Mouse (Mus musculus) heart, adult 2 months (tissue): ENCODE data around the gene Hist1h4c. TPM values are rescaled to one million over a fixed set of nuclear protein-coding genes. Genes with fewer than 3 reads are reported as not detected.

ENCODE experiments used
- DNase-seq, 2 experiments: peaks; one replicate each; pipeline ENCODE4 v3.0.0; 2021
- H3K27ac ChIP-seq: fragments of 200-600 bp; 2 replicates; pipeline ENCODE4 v1.8.1; 2022
- H3K27me3 ChIP-seq: fragments of 200-500 bp; 2 replicates; pipeline ENCODE4 v1.6.1; 2012; ENCODE audit warnings: mild to moderate bottlenecking, low read length, inconsistent platforms, mixed read lengths; ENCODE audit not compliant: control insufficient read depth, insufficient read depth
- H3K36me3 ChIP-seq: fragments of 200-500 bp; 2 replicates; pipeline ENCODE4 v1.6.1; 2012; ENCODE audit warnings: low read length, inconsistent platforms; ENCODE audit not compliant: control insufficient read depth, insufficient read depth
- H3K4me1 ChIP-seq: fragments of 200-500 bp; 2 replicates; pipeline ENCODE4 v1.6.1; 2011; ENCODE audit warnings: low read length; ENCODE audit not compliant: control insufficient read depth, insufficient read depth
- H3K4me3 ChIP-seq: fragments of 200-600 bp; 2 replicates; pipeline ENCODE4 v1.8.1; 2022
- H3K79me2 ChIP-seq: fragments of 200-500 bp; replicated peaks from 2 replicates; pipeline ENCODE4 v1.6.1; 2012; ENCODE audit warnings: mild to moderate bottlenecking, inconsistent platforms, low read length, moderate library complexity, mixed read lengths; ENCODE audit not compliant: control insufficient read depth, insufficient read depth
- H3K9ac ChIP-seq: fragments of 200-500 bp; 2 replicates; pipeline ENCODE4 v1.6.1; 2012; ENCODE audit warnings: low read depth, mild to moderate bottlenecking, control low read depth, inconsistent platforms, low read length, mixed read lengths
- CTCF ChIP-seq: fragments of 200-600 bp; IDR thresholded peaks from 2 replicates; pipeline ENCODE4 v1.8.1; 2022; ENCODE audit warnings: antibody characterized with exemption, mild to moderate bottlenecking, moderate library complexity
- EP300 ChIP-seq: fragments of 200-500 bp; IDR thresholded peaks from 2 replicates; pipeline ENCODE4 v1.6.1; 2011; ENCODE audit warnings: low read depth, low read length, control low read depth; ENCODE audit not compliant: insufficient read depth
- POLR2A ChIP-seq: fragments of 200-500 bp; IDR thresholded peaks from 2 replicates; pipeline ENCODE4 v1.6.1; 2011; ENCODE audit warnings: mild to moderate bottlenecking, low read depth, low read length, control low read depth; ENCODE audit not compliant: insufficient read depth
- WGBS: fragments of 180-500 bp; shearing (Covaris S2); methylation state at CpG from one replicate; pipeline ENCODE4 v1.1.7; 2018; 5-methylcytosine and 5-hydroxymethylcytosine counted together
- intact Hi-C: fragments of 180-260 bp; cut with DNase I; formaldehyde crosslinking; loops from one replicate; pipeline ENCODE4 v1.15.1; 2025
- microRNA-seq, 2 experiments: library from miRNA; unstranded; fragments of <30 nt; microRNA quantifications; one replicate each; pipeline ENCODE4 v1.2.0; 2021
- polyA plus RNA-seq: library from polyadenylated mRNA; depleted of rRNA; stranded (reverse); fragments of >200 nt; gene quantifications from 2 replicates; pipeline ENCODE4 v1.2.3, GENCODE M21; 2012; rRNA removed
- total RNA-seq, 2 experiments: library from RNA; stranded (reverse); gene quantifications; 2 replicates each; pipeline ENCODE4 v1.2.3; 2021

Hist1h4c gene
- total and polyA plus RNA-seq, 3 experiments, result 3.2 to 45.8 (median 42.3) TPM

DNA sequence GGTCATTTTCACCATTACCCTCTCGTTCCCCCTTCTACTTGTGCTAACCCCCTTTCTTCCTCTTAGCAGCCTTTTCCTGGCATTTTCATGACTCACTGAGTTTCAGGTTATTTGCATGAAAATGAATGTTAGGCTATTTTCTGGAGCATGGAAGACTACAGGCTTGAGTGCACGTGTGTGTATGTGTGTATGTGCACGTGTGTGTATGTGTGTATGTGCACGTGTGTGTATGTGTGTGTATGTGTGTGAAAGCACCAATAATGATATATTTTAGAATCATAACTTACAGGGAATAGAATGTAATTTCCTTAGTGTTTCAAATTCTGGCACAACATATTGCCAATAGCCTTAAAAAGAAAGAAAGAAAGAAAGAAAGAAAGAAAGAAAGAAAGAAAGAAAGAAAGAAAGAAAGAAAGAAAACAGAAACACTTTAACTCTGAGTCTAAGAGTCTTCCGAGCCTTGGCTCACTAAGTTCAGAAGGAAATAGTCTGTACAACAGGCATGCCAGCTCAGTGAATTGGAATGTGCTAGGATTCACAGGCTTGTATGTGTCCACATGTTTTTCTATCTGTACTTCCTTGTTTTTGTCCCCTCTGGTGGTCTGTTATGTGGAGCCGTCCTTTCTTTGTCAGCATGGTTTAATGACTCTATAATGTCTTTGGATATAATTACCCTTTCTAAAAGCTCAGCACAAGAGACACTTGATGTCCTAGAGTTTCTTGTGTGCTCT lies 38.5 kb downstream of the Hist1h4c start:
- no peak overlapping the region for H3K4me3 ChIP-seq
- no peaks in the 10 kb centered on the region for H3K79me2 ChIP-seq
- no peak overlapping the region for H3K9ac ChIP-seq
- no peak overlapping the region for H3K27ac ChIP-seq
- H3K27me3 ChIP-seq, result no peaks in the 10 kb centered on the region
- no peak for DNase-seq
- no peak for TF ChIP-seq EP300
- no peak for TF ChIP-seq POLR2A
- TF ChIP-seq CTCF, result no peak
- 48% methylated on average over 6 of the region's 6 CpGs for WGBS
- intact Hi-C loops, result no loop called here
- H3K36me3 ChIP-seq, result no peaks in the 10 kb centered on the region
- no peaks in the 10 kb centered on the region for H3K4me1 ChIP-seq

Small RNA genes lying within 50 kb of the gene (microRNA-seq; reads per million reads assigned to microRNA genes)
- gene Gm44314, result 0 reads per million in 2 experiments
- 0 reads per million in 2 experiments for gene Gm44350

Other genes starting within 250 kb of the Hist1h4c start
Only the 30 nearest of the 38 such genes appear.
- 1 to 10 TPM in 1 of 2 experiments, under 1 TPM in 1; 0.94 to 2.1 TPM for gene Hist1h3g, start 163.0 kb downstream of the Hist1h4c start, total RNA-seq
- gene Hist1h3g, start 163.0 kb downstream of the Hist1h4c start, polyA plus RNA-seq, result 0.80 and 1.8 TPM in 2 replicates
- gene Hist1h2bh, start 155.1 kb downstream of the Hist1h4c start, total RNA-seq, result 1 to 10 TPM; 1.1 to 1.2 TPM
- 0.29 and 0.61 TPM in 2 replicates for gene Hist1h2bh, start 155.1 kb downstream of the Hist1h4c start, polyA plus RNA-seq
- 1 to 10 TPM; 5.1 to 5.5 TPM for gene Hist1h3f, start 154.4 kb downstream of the Hist1h4c start, total RNA-seq
- gene Hist1h3f, start 154.4 kb downstream of the Hist1h4c start, polyA plus RNA-seq, result 0.94 and 1.1 TPM in 2 replicates
- 10 to 100 TPM; 14.7 to 19.6 TPM for gene Hist1h4f, start 146.8 kb downstream of the Hist1h4c start, total RNA-seq
- gene Hist1h4f, start 146.8 kb downstream of the Hist1h4c start, polyA plus RNA-seq, result 0.88 TPM in 1 of 2 replicates, not detected in the other
- gene Hist1h1d, start 145.2 kb downstream of the Hist1h4c start, total RNA-seq, result under 1 TPM; 0.86 to 0.91 TPM
- gene Hist1h1d, start 145.2 kb downstream of the Hist1h4c start, polyA plus RNA-seq, result 0.04 and 0.09 TPM in 2 replicates
- 10 to 100 TPM; 14.0 to 14.6 TPM for gene Hist1h3e, start 136.1 kb downstream of the Hist1h4c start, total RNA-seq
- 1.8 and 2.0 TPM in 2 replicates for gene Hist1h3e, start 136.1 kb downstream of the Hist1h4c start, polyA plus RNA-seq
- 1 to 10 TPM; 1.8 to 2.8 TPM for gene Hist1h2ae, start 127.2 kb downstream of the Hist1h4c start, total RNA-seq
- gene Hist1h2ae, start 127.2 kb downstream of the Hist1h4c start, polyA plus RNA-seq, result 0.49 and 0.50 TPM in 2 replicates
- gene Hist1h2bg, start 127.1 kb downstream of the Hist1h4c start, total RNA-seq, result 10 to 100 TPM; 16.4 to 19.5 TPM
- 3.3 TPM in 2 replicates for gene Hist1h2bg, start 127.1 kb downstream of the Hist1h4c start, polyA plus RNA-seq
- 1 to 10 TPM; 5.2 to 8.4 TPM for gene Hist1h2bf, start 124.3 kb downstream of the Hist1h4c start, total RNA-seq
- gene Hist1h2bf, start 124.3 kb downstream of the Hist1h4c start, polyA plus RNA-seq, result 1.00 TPM in 1 of 2 replicates, not detected in the other
- 1 to 10 TPM; 1.4 to 2.8 TPM for gene Hist1h2ad, start 124.1 kb downstream of the Hist1h4c start, total RNA-seq
- gene Hist1h2ad, start 124.1 kb downstream of the Hist1h4c start, polyA plus RNA-seq, result 0.61 TPM in 1 of 2 replicates, not detected in the other
- gene Hist1h3d, start 122.7 kb downstream of the Hist1h4c start, total RNA-seq, result 1 to 10 TPM; 1.5 to 2.3 TPM
- gene Hist1h3d, start 122.7 kb downstream of the Hist1h4c start, polyA plus RNA-seq, result 1.1 and 1.6 TPM in 2 replicates
- gene Hist1h4d, start 116.9 kb downstream of the Hist1h4c start, total RNA-seq, result 10 to 100 TPM; 47.3 to 51.7 TPM
- 1.7 and 2.5 TPM in 2 replicates for gene Hist1h4d, start 116.9 kb downstream of the Hist1h4c start, polyA plus RNA-seq
- gene Hist1h2be, start 77.3 kb downstream of the Hist1h4c start, total RNA-seq, result 1 to 10 TPM; 8.8 to 9.8 TPM
- 2.4 and 4.9 TPM in 2 replicates for gene Hist1h2be, start 77.3 kb downstream of the Hist1h4c start, polyA plus RNA-seq
- 10 to 100 TPM; 20.4 to 28.8 TPM for gene Hist1h1e, start 75.9 kb downstream of the Hist1h4c start, total RNA-seq
- 1.3 and 3.2 TPM in 2 replicates for gene Hist1h1e, start 75.9 kb downstream of the Hist1h4c start, polyA plus RNA-seq
- gene Hist1h2ac, start 14.5 kb downstream of the Hist1h4c start, total RNA-seq, result 1 to 10 TPM; 1.3 to 1.6 TPM
- 0.57 and 0.76 TPM in 2 replicates for gene Hist1h2ac, start 14.5 kb downstream of the Hist1h4c start, polyA plus RNA-seq
- gene Hist1h2bc, start 14.3 kb downstream of the Hist1h4c start, total RNA-seq, result 10 to 100 TPM; 73.4 to 78.7 TPM
- gene Hist1h2bc, start 14.3 kb downstream of the Hist1h4c start, polyA plus RNA-seq, result 119 and 135 TPM in 2 replicates
- gene Hist1h1t, start 2.6 kb downstream of the Hist1h4c start, total RNA-seq, result not detected
- not detected in 2 replicates for gene Hist1h1t, start 2.6 kb downstream of the Hist1h4c start, polyA plus RNA-seq
- gene Hfe, start 12.4 kb upstream of the Hist1h4c start, total RNA-seq, result 10 to 100 TPM; 58.9 to 62.8 TPM
- gene Hfe, start 12.4 kb upstream of the Hist1h4c start, polyA plus RNA-seq, result 16.8 and 21.1 TPM in 2 replicates
- 100 to 1,000 TPM; 147 to 185 TPM for gene Hist1h1c, start 40.4 kb upstream of the Hist1h4c start, total RNA-seq
- gene Hist1h1c, start 40.4 kb upstream of the Hist1h4c start, polyA plus RNA-seq, result 55.5 and 80.0 TPM in 2 replicates
- 1 to 10 TPM in 1 of 2 experiments, not detected in 1; 2.5 TPM for gene Hist1h3c, start 47.1 kb upstream of the Hist1h4c start, total RNA-seq
- gene Hist1h3c, start 47.1 kb upstream of the Hist1h4c start, polyA plus RNA-seq, result 0.64 TPM in 1 of 2 replicates, not detected in the other
- gene Hist1h2bb, start 48.3 kb upstream of the Hist1h4c start, total RNA-seq, result 1 to 10 TPM; 3.2 to 4.9 TPM
- gene Hist1h2bb, start 48.3 kb upstream of the Hist1h4c start, polyA plus RNA-seq, result 0.47 and 0.76 TPM in 2 replicates
- 1 to 10 TPM; 4.4 to 6.7 TPM for gene Hist1h2ab, start 52.7 kb upstream of the Hist1h4c start, total RNA-seq
- 0.51 TPM in 1 of 2 replicates, not detected in the other for gene Hist1h2ab, start 52.7 kb upstream of the Hist1h4c start, polyA plus RNA-seq
- 1 to 10 TPM; 6.4 to 8.0 TPM for gene Hist1h3b, start 53.8 kb upstream of the Hist1h4c start, total RNA-seq
- 1.7 TPM in 1 of 2 replicates, not detected in the other for gene Hist1h3b, start 53.8 kb upstream of the Hist1h4c start, polyA plus RNA-seq
- gene Hist1h4b, start 58.6 kb upstream of the Hist1h4c start, total RNA-seq, result 10 to 100 TPM in 1 of 2 experiments, 1 to 10 TPM in 1; 4.9 to 11.3 TPM
- 1.1 TPM in 1 of 2 replicates, not detected in the other for gene Hist1h4b, start 58.6 kb upstream of the Hist1h4c start, polyA plus RNA-seq
- 1 to 10 TPM; 6.2 to 7.2 TPM for gene Hist1h4a, start 62.8 kb upstream of the Hist1h4c start, total RNA-seq
- gene Hist1h4a, start 62.8 kb upstream of the Hist1h4c start, polyA plus RNA-seq, result 0.47 TPM in 1 of 2 replicates, not detected in the other
- gene Hist1h3a, start 63.9 kb upstream of the Hist1h4c start, total RNA-seq, result 1 to 10 TPM; 5.1 to 8.9 TPM
- not detected in 2 replicates for gene Hist1h3a, start 63.9 kb upstream of the Hist1h4c start, polyA plus RNA-seq
- gene Hist1h1a, start 65.2 kb upstream of the Hist1h4c start, total RNA-seq, result 1 to 10 TPM; 2.0 to 3.4 TPM
- gene Hist1h1a, start 65.2 kb upstream of the Hist1h4c start, polyA plus RNA-seq, result 0.21 and 0.26 TPM in 2 replicates
- gene Trim38, start 71.5 kb upstream of the Hist1h4c start, total RNA-seq, result under 1 TPM in 1 of 2 experiments, not detected in 1; 0.11 TPM
- gene Trim38, start 71.5 kb upstream of the Hist1h4c start, polyA plus RNA-seq, result 0.08 and 0.12 TPM in 2 replicates
- gene Slc17a2, start 108.5 kb upstream of the Hist1h4c start, total RNA-seq, result not detected
- 0.06 and 0.09 TPM in 2 replicates for gene Slc17a2, start 108.5 kb upstream of the Hist1h4c start, polyA plus RNA-seq
- not detected for gene Slc17a3, start 141.0 kb upstream of the Hist1h4c start, total RNA-seq
- gene Slc17a3, start 141.0 kb upstream of the Hist1h4c start, polyA plus RNA-seq, result not detected in 2 replicates